Mouse (Mus musculus): ENCODE measurements at regions not wholly inside any gene's neighbourhood (a gene's known extent, or its start where the extent isn't known, plus 50 kb on each side); places are given as distances from the start of the nearest gene placed in this dataset.

DNA sequence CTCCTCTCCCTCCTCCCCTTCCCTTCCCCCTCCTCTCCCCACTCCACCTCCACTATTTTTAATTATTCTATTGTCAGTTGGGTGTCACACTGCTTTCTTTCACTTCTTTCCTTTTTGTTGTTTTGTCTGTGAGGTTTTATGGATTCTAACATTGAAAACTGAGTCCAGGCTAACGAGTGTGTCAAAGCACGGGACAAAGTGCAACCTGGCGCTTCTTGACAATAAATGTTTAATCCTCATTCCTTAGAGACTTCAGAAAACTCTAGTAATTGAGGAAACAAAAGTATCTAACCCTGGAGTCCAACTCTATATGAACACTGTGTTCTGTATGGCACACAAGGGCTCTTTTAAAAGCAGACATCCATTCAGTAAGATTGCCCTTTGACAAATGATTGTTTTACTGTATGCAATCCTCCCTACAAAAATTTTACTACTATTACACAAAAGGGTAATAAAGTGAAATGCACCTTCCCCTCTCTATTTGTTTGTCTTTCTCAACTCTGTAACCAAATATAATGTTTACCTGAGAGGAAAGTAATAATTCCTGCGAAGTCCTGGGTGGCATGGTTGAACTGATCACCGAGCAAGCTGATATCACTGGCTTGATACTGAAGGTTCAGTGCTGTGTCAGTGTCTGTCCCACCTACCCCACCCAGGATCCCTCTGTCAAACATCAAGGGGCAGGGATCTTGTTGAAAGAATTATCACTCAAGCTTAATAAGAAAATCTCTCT, 334.1 kb downstream of the Ppargc1a start:
- TF ChIP-seq CTCF (IDR thresholded peaks at IDR 0.05; ENCODE audit: control insufficient read depth, insufficient read depth, insufficient read length) (no peak), CEBPB (IDR thresholded peaks at IDR 0.05; ENCODE audit: low read depth) (no peak), MAX (IDR thresholded peaks at IDR 0.05) (no peak), USF1 (IDR thresholded peaks at IDR 0.05; ENCODE audit: low read depth) (no peak), MYOD1 (IDR thresholded peaks at IDR 0.05; ENCODE audit: control insufficient read depth, insufficient read length, low read depth) (no peak)
